Mouse (Mus musculus): Measurements from ENCODE around the gene Psme2. TPM values are rescaled to one million over a fixed set of nuclear protein-coding genes. Genes with fewer than 3 reads are reported as not detected.

Gene Psme2
- polyA plus RNA-seq, 1 experiment from 2014 or later, result 215 TPM

DNA sequence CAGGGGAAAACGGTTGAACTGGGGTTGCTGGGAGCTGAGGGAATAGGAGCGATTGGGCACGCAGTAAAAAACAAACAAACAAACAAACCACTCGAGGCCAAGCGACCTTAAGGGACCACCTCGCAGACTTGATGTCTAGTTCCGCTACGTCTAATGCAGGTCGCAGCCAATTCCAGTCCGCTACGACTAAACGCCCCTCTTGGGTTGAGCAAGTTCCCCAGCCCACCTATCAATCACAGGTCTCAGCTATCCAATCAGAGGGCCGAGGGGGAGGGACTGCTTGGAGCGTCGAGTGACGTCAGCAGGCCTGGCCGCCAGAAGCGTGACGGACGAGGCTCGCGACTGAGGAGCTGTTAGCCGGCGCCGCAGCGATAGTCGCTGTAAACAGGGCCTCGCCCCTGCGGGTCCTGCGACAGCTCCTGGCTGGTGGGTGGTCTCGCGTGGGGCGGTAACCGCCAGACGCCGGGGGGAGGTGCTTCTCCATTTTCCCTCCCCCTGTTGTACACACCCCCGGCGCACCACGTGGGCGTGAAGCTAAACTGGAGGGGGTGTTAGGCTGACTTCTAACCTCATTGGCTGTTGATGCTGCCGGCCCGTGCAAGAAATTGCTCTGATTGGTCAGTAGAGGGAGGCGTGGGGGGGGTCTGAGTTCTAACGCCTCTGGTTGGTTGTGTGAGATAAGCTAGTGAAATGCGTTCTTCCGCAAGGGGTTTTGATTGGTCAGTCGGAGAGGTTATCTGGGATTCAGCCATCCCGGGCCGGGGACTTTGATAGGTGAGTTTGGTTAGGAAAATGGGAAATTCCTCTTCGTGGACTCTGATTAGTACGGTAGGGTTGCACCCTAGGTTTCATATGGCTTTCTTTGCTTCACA, 30.5 kb downstream of the Psme2 start, which contains the start of gene A730061H03Rik:
Gene A730061H03Rik (minus strand): TSS at position 205 of the 872 bp plus-strand sequence.
- Histone ChIP-seq H3K9ac (peak within 1 kb of the TSS; percentile 81), H3K4me2 (peak within 1 kb of the TSS; percentile 66), H3K36me3 (peaks cover 20% of the 10 kb centered on the region), H3K9me3 (replicated peaks) (no peaks in the 10 kb centered on the region), H3K27ac (peak within 1 kb of the TSS; percentile 99), H3K4me1 (replicated peaks) (peaks cover 21% of the 10 kb centered on the region), H3K27me3 (no peaks in the 10 kb centered on the region), H3K4me3 (peak within 1 kb of the TSS; percentile 73)
- under 1% methylated on average over 51 of the region's 51 CpGs for WGBS
- peak; percentile 95 for ATAC-seq (replicated peaks; ENCODE audit: insufficient number of reproducible peaks, insufficient read depth, low FRiP score, low read depth)

DNA sequence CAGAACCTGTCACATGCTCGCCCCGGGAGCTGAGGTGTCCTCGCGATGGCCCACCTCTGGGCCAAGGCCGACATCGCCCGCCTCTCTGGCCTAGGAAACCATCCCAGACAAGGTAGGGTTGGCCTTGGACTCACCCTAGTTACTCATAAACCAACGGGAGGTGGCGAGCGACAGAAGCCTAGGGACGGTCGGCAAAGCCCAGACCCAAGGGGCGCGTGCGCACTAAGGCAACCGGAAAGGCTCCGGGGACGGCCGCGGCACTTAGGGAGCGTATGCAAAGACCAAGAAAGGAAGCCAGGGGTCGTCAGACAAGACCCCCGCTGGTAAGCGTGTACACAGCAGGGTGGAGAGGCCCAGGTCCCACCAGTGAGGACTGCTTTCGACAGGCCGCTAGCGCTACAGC, 31.1 kb downstream of the Psme2 start, which contains the start of gene Dcaf11:
Gene Dcaf11 (plus strand): TSS at position 208 of the 403 bp plus-strand sequence.
- WGBS, result under 1% methylated on average over 27 of the region's 27 CpGs
- peak within 1 kb of the TSS; percentile 73 for H3K4me3 ChIP-seq
- H3K36me3 ChIP-seq, result peaks cover 15% of the 10 kb centered on the region
- H3K27ac ChIP-seq, result peak within 1 kb of the TSS; percentile 99
- H3K9me3 ChIP-seq (replicated peaks), result no peaks in the 10 kb centered on the region
- H3K4me1 ChIP-seq (replicated peaks), result peaks cover 21% of the 10 kb centered on the region
- H3K4me2 ChIP-seq, result peak within 1 kb of the TSS; percentile 66
- ATAC-seq (replicated peaks; ENCODE audit: insufficient number of reproducible peaks, insufficient read depth, low FRiP score, low read depth), result peak; percentile 82
- no peaks in the 10 kb centered on the region for H3K27me3 ChIP-seq
- H3K9ac ChIP-seq, result peak within 1 kb of the TSS; percentile 81

DNA sequence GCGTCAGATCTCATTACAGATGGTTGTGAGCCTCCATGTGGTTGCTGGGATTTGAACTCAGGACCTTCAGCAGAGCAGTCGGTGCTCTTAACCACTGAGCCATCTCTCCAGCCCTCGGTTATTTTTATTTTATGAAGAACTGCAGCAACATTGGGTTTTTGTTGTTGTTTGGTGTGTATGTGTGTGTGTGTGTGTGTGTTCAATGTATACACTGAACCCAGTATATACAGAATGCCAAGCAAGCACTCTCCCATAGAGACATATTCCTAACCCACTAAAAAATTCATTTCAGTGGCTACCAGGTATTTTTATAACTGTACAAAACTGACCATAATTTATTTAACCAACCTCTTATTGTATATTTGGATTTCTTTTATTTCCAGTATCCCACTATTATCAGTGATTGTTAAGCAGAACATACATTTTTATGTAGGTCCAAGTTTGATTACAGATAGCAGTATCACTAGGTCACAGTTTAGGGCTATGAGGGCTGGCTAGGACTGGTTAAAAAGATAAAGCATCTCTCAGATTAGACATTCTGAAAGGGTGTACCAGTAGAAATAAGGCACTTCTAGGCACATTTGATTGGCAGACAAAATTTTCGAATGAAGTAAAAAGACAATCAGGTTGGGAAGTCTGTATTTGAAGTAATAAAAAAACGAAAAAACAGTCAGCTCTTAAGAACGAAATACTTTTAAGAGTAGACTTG, 32.0 kb downstream of the Psme2 start:
- no peaks in the 10 kb centered on the region for H3K9me3 ChIP-seq (replicated peaks)
- ATAC-seq (replicated peaks; ENCODE audit: insufficient number of reproducible peaks, insufficient read depth, low FRiP score, low read depth), result no peak
- H3K27ac ChIP-seq, result peak overlapping the region; percentile 99
- H3K9ac ChIP-seq, result no peak overlapping the region
- peaks cover 21% of the 10 kb centered on the region for H3K4me1 ChIP-seq (replicated peaks)
- WGBS, result 53% methylated on average over 6 of the region's 6 CpGs
- H3K4me2 ChIP-seq, result peak overlapping the region; percentile 66
- H3K27me3 ChIP-seq, result no peaks in the 10 kb centered on the region
- peaks cover 6% of the 10 kb centered on the region; the same call in 1 of the 2 replicates for H3K36me3 ChIP-seq
- 0 out of 2 replicates have a peak overlapping the region, but pooled peaks have one; percentile 73 for H3K4me3 ChIP-seq

DNA sequence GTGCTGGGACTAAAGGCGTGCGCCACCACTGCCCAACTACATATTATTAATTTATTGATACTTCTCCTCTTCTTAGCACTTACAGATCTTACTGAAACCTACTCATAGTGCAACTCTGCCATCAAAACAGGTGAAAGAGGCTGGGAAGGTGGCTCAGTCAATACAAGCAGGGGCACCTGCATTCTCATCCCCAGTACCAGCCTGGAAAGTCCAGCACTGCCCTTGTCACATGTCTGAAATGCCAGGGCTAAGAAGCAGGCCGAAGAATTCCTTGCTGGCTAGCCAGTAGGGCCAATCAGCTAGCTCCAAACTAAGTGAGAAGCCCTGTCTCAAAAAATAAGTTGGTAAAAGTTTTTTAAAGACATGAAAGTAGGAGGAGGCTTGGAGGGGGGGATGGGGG, 33.3 kb downstream of the Psme2 start:
- Histone ChIP-seq H3K4me3 (no peak overlapping the region), H3K9ac (no peak overlapping the region), H3K4me1 (replicated peaks) (peaks cover 21% of the 10 kb centered on the region), H3K27me3 (no peaks in the 10 kb centered on the region), H3K27ac (peak overlapping the region; percentile 12; the same call in 1 of the 2 replicates), H3K9me3 (replicated peaks) (no peaks in the 10 kb centered on the region), H3K36me3 (no peaks in the 10 kb centered on the region), H3K4me2 (no peak overlapping the region)
- no peak for ATAC-seq (replicated peaks; ENCODE audit: insufficient number of reproducible peaks, insufficient read depth, low FRiP score, low read depth)
- WGBS, result 73% methylated on average over 3 of the region's 3 CpGs

DNA sequence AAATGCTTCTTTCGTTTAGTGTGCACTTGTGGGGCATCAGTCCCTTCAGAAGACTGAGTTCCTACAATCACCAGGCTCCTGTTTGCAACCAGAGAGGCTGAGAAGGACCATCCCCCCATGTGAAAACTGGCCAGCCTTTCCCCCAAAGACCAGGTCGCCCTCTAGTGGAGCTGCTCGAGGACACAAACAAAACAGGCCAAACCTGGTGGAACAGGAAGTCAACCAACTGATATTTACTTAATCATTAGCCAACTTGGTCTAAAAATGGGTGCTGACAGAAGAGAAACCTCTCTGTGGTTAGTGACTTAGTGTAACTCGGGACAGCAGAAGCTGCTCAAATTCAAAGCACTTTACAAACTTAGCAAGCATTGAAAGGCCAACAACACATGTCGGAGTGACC, 33.9 kb downstream of the Psme2 start:
- no peaks in the 10 kb centered on the region for H3K9me3 ChIP-seq (replicated peaks)
- H3K36me3 ChIP-seq, result no peaks in the 10 kb centered on the region
- peaks cover 17% of the 10 kb centered on the region for H3K4me1 ChIP-seq (replicated peaks)
- no peak overlapping the region for H3K4me3 ChIP-seq
- ATAC-seq (replicated peaks; ENCODE audit: insufficient number of reproducible peaks, insufficient read depth, low FRiP score, low read depth), result no peak
- WGBS, result 26% methylated on average over 5 of the region's 5 CpGs
- H3K4me2 ChIP-seq, result no peak overlapping the region
- H3K9ac ChIP-seq, result no peak overlapping the region
- no peaks in the 10 kb centered on the region for H3K27me3 ChIP-seq
- no peak overlapping the region; the same call in 1 of the 2 replicates for H3K27ac ChIP-seq

DNA sequence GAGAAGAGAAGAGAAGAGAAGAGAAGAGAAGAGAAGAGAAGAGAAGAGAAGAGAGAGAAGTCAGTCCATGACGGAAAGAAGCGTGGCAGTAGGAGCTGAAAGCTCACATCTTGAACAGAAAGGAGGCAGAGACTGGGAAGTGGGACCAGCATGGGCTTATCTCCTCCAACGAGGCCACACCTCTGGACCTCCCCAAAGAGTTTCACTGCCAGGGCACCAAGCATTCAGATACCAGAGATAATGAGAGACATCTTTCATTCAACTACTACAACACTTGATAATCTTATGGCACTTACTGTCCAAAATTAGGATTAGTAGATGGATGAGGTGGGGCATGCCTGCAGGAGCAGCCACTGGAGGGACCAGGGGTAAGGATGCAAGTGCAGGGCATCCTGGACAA, 35.1 kb downstream of the Psme2 start:
- H3K4me3 ChIP-seq, result no peak overlapping the region
- WGBS, result 44% methylated on average over 3 of the region's 3 CpGs
- no peak overlapping the region for H3K9ac ChIP-seq
- H3K9me3 ChIP-seq (replicated peaks), result no peaks in the 10 kb centered on the region
- no peak for ATAC-seq (replicated peaks; ENCODE audit: insufficient number of reproducible peaks, insufficient read depth, low FRiP score, low read depth)
- H3K36me3 ChIP-seq, result peaks cover under 1% of the 10 kb centered on the region; the same call in 1 of the 2 replicates
- peaks cover 6% of the 10 kb centered on the region for H3K4me1 ChIP-seq (replicated peaks)
- no peak overlapping the region for H3K4me2 ChIP-seq
- H3K27me3 ChIP-seq, result no peaks in the 10 kb centered on the region
- no peak overlapping the region for H3K27ac ChIP-seq

DNA sequence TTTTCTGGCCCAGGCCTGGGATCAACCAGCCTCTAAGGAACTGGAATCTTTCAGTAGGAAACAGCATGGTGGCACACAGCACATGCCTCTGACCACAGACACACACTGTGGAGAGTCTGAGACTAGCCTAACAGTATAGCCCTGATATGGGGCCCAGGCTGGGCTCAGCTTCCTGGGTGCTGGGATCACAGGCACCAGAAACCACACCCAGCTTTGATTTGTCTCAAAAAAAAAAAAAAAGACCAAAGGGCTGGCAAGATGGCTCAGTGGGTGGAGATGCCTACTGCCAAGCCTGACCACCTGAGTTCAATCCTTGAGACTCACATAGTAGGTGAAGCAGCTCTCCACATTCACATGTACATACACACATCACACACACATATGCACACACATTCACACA, 36.3 kb downstream of the Psme2 start:
- H3K36me3 ChIP-seq, result peaks cover 12% of the 10 kb centered on the region; the same call in 1 of the 2 replicates
- no peaks in the 10 kb centered on the region for H3K9me3 ChIP-seq (replicated peaks)
- H3K9ac ChIP-seq, result no peak overlapping the region
- no peaks in the 10 kb centered on the region for H3K27me3 ChIP-seq
- H3K27ac ChIP-seq, result no peak overlapping the region
- no peak for ATAC-seq (replicated peaks; ENCODE audit: insufficient number of reproducible peaks, insufficient read depth, low FRiP score, low read depth)
- peaks cover 6% of the 10 kb centered on the region for H3K4me1 ChIP-seq (replicated peaks)
- H3K4me3 ChIP-seq, result no peak overlapping the region
- no peak overlapping the region for H3K4me2 ChIP-seq

DNA sequence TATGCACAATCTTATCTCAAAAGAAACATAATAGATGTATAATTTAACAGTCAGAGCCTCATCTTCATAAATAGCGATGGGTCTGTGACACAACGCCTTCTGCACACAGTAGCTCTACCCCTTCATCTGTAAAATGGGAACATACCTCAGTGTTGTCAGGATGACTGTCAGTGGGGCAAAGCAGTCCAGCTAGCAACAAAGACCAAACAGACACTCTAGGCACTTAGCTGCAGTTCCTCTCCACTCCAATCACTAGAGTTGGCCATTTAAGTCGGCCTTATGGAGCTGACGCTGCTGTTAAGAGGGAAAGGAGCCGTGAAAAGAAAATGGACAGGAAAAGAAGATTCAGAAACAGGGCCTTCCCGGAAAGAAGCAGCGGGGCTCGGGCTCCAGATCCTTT, 39.1 kb downstream of the Psme2 start:
- ATAC-seq (replicated peaks; ENCODE audit: insufficient number of reproducible peaks, insufficient read depth, low FRiP score, low read depth), result no peak
- WGBS, result 88% methylated on average over 8 of the region's 8 CpGs

DNA sequence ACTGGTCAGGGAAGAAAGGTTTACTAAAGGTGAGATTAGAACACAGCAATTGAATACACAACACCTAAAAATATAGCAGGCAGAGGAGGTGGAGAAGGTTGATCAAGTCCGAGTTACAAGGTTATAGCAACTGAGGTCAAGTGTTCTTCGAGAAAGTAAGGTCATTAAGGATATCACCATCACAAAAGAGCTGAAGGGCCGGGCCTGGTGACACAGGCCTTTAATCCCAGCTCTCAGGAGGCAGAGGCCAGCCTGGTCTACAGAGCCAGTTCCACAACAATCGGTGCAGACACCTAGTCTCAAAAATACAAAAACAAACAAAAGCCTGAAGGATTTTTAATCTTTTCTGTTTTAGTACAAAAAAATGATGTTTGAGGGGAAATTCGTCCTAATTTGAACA, 39.6 kb downstream of the Psme2 start:
- Histone ChIP-seq H3K27ac (no peak overlapping the region), H3K9ac (no peak overlapping the region), H3K27me3 (no peaks in the 10 kb centered on the region), H3K4me1 (replicated peaks) (no peaks in the 10 kb centered on the region), H3K36me3 (peaks cover 37% of the 10 kb centered on the region), H3K4me2 (no peak overlapping the region), H3K9me3 (replicated peaks) (no peaks in the 10 kb centered on the region), H3K4me3 (no peak overlapping the region)
- no peak for ATAC-seq (replicated peaks; ENCODE audit: insufficient number of reproducible peaks, insufficient read depth, low FRiP score, low read depth)
- WGBS, result 68% methylated on average over 5 of the region's 5 CpGs

More for the DNA sequence above, 39.1 kb downstream of the Psme2 start:
- H3K9ac ChIP-seq, result no peak overlapping the region
- no peak overlapping the region for H3K4me3 ChIP-seq
- no peaks in the 10 kb centered on the region; the same call in 1 of the 2 replicates for H3K4me1 ChIP-seq (replicated peaks)
- H3K27me3 ChIP-seq, result no peaks in the 10 kb centered on the region
- H3K4me2 ChIP-seq, result no peak overlapping the region
- peaks cover 36% of the 10 kb centered on the region for H3K36me3 ChIP-seq
- no peaks in the 10 kb centered on the region for H3K9me3 ChIP-seq (replicated peaks)
- H3K27ac ChIP-seq, result no peak overlapping the region

DNA sequence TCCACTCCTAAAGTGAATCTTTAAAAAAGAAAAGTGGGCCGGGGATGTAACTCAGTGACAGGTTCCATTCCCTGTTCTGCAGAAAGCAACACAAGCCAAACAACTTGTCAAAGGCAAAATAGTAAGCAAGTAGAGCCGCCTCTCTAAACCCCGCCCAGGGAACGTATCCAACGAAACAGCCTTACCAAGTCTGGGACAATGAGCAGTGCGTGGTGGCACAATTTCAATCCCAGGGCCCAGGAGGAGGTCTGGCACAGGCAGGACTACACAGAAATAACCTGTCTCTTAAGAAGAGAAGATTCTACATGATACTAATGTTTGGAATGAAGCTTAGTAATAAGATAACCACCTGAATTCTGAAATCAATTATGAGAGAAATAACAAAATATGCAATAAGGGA, 40.7 kb downstream of the Psme2 start:
- peaks cover 47% of the 10 kb centered on the region for H3K36me3 ChIP-seq
- H3K4me1 ChIP-seq (replicated peaks), result no peaks in the 10 kb centered on the region
- no peaks in the 10 kb centered on the region for H3K9me3 ChIP-seq (replicated peaks)
- no peak overlapping the region for H3K4me3 ChIP-seq
- H3K9ac ChIP-seq, result no peak overlapping the region
- 88% methylated on average over 6 of the region's 6 CpGs for WGBS
- no peak for ATAC-seq (replicated peaks; ENCODE audit: insufficient number of reproducible peaks, insufficient read depth, low FRiP score, low read depth)
- no peaks in the 10 kb centered on the region for H3K27me3 ChIP-seq
- no peak overlapping the region for H3K4me2 ChIP-seq
- no peak overlapping the region for H3K27ac ChIP-seq

DNA sequence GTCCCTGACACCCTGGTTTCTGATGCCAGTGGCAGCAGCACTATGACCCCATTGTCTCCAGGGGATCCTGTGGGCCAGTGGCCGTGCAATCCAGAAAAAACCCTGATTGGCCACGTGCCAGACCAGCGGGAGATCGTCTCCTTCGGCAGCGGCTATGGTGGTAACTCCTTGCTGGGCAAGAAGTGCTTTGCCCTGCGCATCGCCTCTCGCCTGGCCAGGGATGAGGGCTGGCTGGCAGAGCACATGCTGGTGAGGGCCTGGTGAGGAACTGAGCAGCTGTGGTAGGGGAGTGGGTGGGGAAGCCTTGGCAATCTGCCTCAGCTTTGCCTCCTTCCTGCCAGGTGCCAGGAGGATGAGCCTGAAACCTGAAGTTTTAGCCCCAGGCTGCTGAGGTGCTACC, 46.6 kb downstream of the Psme2 start:
- peaks cover 51% of the 10 kb centered on the region for H3K36me3 ChIP-seq
- H3K4me3 ChIP-seq, result no peak overlapping the region
- H3K9ac ChIP-seq, result no peak overlapping the region
- H3K4me2 ChIP-seq, result no peak overlapping the region
- H3K4me1 ChIP-seq (replicated peaks), result peaks cover 16% of the 10 kb centered on the region
- H3K27me3 ChIP-seq, result no peaks in the 10 kb centered on the region
- WGBS, result 77% methylated on average over 9 of the region's 9 CpGs
- no peaks in the 10 kb centered on the region for H3K9me3 ChIP-seq (replicated peaks)
- no peak for ATAC-seq (replicated peaks; ENCODE audit: insufficient number of reproducible peaks, insufficient read depth, low FRiP score, low read depth)
- no peak overlapping the region for H3K27ac ChIP-seq
